Mouse (Mus musculus) common myeloid progenitor, adult 5-6 weeks (primary cell): Measurements from ENCODE around the gene Hist1h2bp. TPM values are rescaled to one million over a fixed set of nuclear protein-coding genes. Genes with fewer than 3 reads are reported as not detected.

Experiments used
- ATAC-seq: replicated peaks from 2 replicates; pipeline ENCODE4 v1.8.0; 2016; ENCODE audit warnings: low read depth, mild to moderate bottlenecking, moderate TSS enrichment, inconsistent platforms; ENCODE audit not compliant: poor library complexity, severe bottlenecking
- total RNA-seq: library from RNA; stranded (forward); fragments of 200-1000, 187-1606 nt; gene quantifications from 2 replicates; pipeline ENCODE4 v1.2.3, GENCODE M21; 2017

Hist1h2bp gene
- total RNA-seq, 1 experiment from 2014 or later, result 70.4 TPM

GRCm38 (mm10) chr13:21831418-21832394 lies 44.4 kb downstream of the Hist1h2bp start, which contains the start of gene Hist1h4n:
TSS of gene Hist1h4n (minus strand) at chr13:21832196.
- ATAC-seq, result peak; percentile 55

DNA sequence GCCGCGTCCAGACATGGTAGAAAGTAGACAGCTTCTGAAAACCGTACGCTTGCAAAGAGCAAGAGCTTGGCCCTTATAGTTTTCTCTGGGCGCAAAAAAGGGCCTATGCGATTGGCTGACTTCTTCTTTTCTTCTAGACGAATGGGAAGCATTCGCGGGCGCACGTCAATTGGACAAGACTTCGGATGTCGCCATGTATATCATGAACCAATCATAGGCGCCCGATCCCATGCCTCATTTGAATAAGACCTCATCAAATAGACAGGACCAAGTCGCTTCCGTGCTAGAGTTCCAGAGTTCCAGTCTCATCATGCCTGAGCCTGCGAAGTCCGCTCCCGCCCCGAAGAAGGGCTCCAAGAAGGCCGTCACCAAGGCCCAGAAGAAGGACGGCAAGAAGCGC lies 46.2 kb downstream of the Hist1h2bp start, which contains the start of the genes Hist1h2ap and Hist1h2br:
TSS of gene Hist1h2ap (minus strand) at position 47 of the 400 bp plus-strand sequence.
TSS of gene Hist1h2br (plus strand) at position 283 of the 400 bp plus-strand sequence.
- peak; percentile 71 for ATAC-seq

Other genes with a start within 250 kb of the Hist1h2bp start
- gene Olfr1366, start 244.7 kb upstream of the Hist1h2bp start, total RNA-seq, result not detected in 2 replicates
- gene Olfr1535, start 227.6 kb upstream of the Hist1h2bp start, total RNA-seq, result not detected in 2 replicates
- not detected in 2 replicates for gene Olfr1364, start 205.7 kb upstream of the Hist1h2bp start, total RNA-seq
- gene Olfr1362, start 173.4 kb upstream of the Hist1h2bp start, total RNA-seq, result not detected in 2 replicates
- gene Olfr11, start 144.9 kb upstream of the Hist1h2bp start, total RNA-seq, result not detected in 2 replicates
- not detected in 2 replicates for gene Olfr1361, start 124.1 kb upstream of the Hist1h2bp start, total RNA-seq
- gene Olfr1360, start 110.1 kb upstream of the Hist1h2bp start, total RNA-seq, result not detected in 2 replicates
- not detected in 2 replicates for gene Olfr1359, start 89.3 kb upstream of the Hist1h2bp start, total RNA-seq
- 401 and 517 TPM in 2 replicates for gene Hist1h2bl, start 71.3 kb upstream of the Hist1h2bp start, total RNA-seq
- 1,241 and 1,337 TPM in 2 replicates for gene Hist1h2ai, start 71.0 kb upstream of the Hist1h2bp start, total RNA-seq
- 145 and 293 TPM in 2 replicates for gene Hist1h3h, start 69.8 kb upstream of the Hist1h2bp start, total RNA-seq
- 379 and 469 TPM in 2 replicates for gene Hist1h2bm, start 65.4 kb upstream of the Hist1h2bp start, total RNA-seq
- 469 and 581 TPM in 2 replicates for gene Hist1h4j, start 52.4 kb upstream of the Hist1h2bp start, total RNA-seq
- gene Hist1h4k, start 37.0 kb upstream of the Hist1h2bp start, total RNA-seq, result 4,229 and 5,615 TPM in 2 replicates
- gene Hist1h2ak, start 33.6 kb upstream of the Hist1h2bp start, total RNA-seq, result 950 and 1,047 TPM in 2 replicates
- 1,475 and 1,634 TPM in 2 replicates for gene Hist1h2bn, start 33.3 kb upstream of the Hist1h2bp start, total RNA-seq
- 1,123 and 1,267 TPM in 2 replicates for gene Hist1h1b, start 6.8 kb upstream of the Hist1h2bp start, total RNA-seq
- gene Hist1h3i, start 4.1 kb upstream of the Hist1h2bp start, total RNA-seq, result 252 and 264 TPM in 2 replicates
- gene Hist1h2an, start 243 bp upstream of the Hist1h2bp start, total RNA-seq, result 413 and 544 TPM in 2 replicates
- 106 and 143 TPM in 2 replicates for gene Hist1h2bq, start 22.7 kb downstream of the Hist1h2bp start, total RNA-seq
- 626 and 966 TPM in 2 replicates for gene Hist1h2ao, start 23.0 kb downstream of the Hist1h2bp start, total RNA-seq
- gene Hist1h4m, start 24.3 kb downstream of the Hist1h2bp start, total RNA-seq, result 3,201 and 5,019 TPM in 2 replicates
- gene Hist1h4n, start 44.7 kb downstream of the Hist1h2bp start, total RNA-seq, result 2,940 and 3,195 TPM in 2 replicates
- 1,879 and 2,229 TPM in 2 replicates for gene Hist1h2ap, start 46.0 kb downstream of the Hist1h2bp start, total RNA-seq
- gene Hist1h2br, start 46.3 kb downstream of the Hist1h2bp start, total RNA-seq, result 234 and 268 TPM in 2 replicates
- gene Zfp184, start 157.6 kb downstream of the Hist1h2bp start, total RNA-seq, result 13.1 and 13.9 TPM in 2 replicates
- gene Pom121l2, start 193.7 kb downstream of the Hist1h2bp start, total RNA-seq, result not detected in 2 replicates
- gene Prss16, start 222.3 kb downstream of the Hist1h2bp start, total RNA-seq, result 0.73 and 5.5 TPM in 2 replicates
- 208 and 989 TPM in 2 replicates for gene Hist1h2ah, start 248.1 kb downstream of the Hist1h2bp start, total RNA-seq
- 1,449 and 1,731 TPM in 2 replicates for gene Hist1h2bk, start 248.4 kb downstream of the Hist1h2bp start, total RNA-seq